Mouse (Mus musculus) heart, embryonic 12.5 days (tissue): ENCODE data around the gene Acer3. TPM values are rescaled to one million over a fixed set of nuclear protein-coding genes. Genes with fewer than 3 reads are reported as not detected.
A peak's percentile ranks its signal among the peaks of the same experiment; 100 is the strongest.

Source experiments
- ATAC-seq: fragments of 200-750 bp; cut with Nextera tagmentation; 2 replicates; pipeline ENCODE4 v1.8.0; 2017; ENCODE audit warnings: moderate TSS enrichment, moderate library complexity; ENCODE audit not compliant: insufficient number of reproducible peaks, low FRiP score
- H3K27ac ChIP-seq: fragments of 300-500 bp; sonication (generic); 2 replicates; pipeline ENCODE4 v1.5.1; 2016; ENCODE audit warnings: mild to moderate bottlenecking, moderate library complexity; ENCODE audit not compliant: poor library complexity, severe bottlenecking
- H3K27me3 ChIP-seq: fragments of 300-500 bp; sonication (generic); replicated peaks from 2 replicates; pipeline ENCODE4 v1.6.1; 2016; ENCODE audit warnings: mild to moderate bottlenecking, moderate library complexity
- H3K36me3 ChIP-seq: fragments of 300-500 bp; sonication (generic); 2 replicates; pipeline ENCODE4 v1.6.1; 2016; ENCODE audit warnings: mild to moderate bottlenecking, moderate library complexity
- H3K4me1 ChIP-seq: fragments of 300-500 bp; sonication (generic); replicated peaks from 2 replicates; pipeline ENCODE4 v1.6.1; 2016; ENCODE audit warnings: mild to moderate bottlenecking
- H3K4me2 ChIP-seq: fragments of 300-500 bp; sonication (generic); 2 replicates; pipeline ENCODE4 v1.6.1; 2016; ENCODE audit warnings: mild to moderate bottlenecking, moderate library complexity
- H3K4me3 ChIP-seq: fragments of 300-500 bp; sonication (generic); 2 replicates; pipeline ENCODE4 v1.5.1; 2016; ENCODE audit warnings: mild to moderate bottlenecking
- H3K9ac ChIP-seq: fragments of 300-500 bp; sonication (generic); 2 replicates; pipeline ENCODE4 v1.6.1; 2016; ENCODE audit warnings: mild to moderate bottlenecking, moderate library complexity
- H3K9me3 ChIP-seq: fragments of 300-500 bp; sonication (generic); replicated peaks from 2 replicates; pipeline ENCODE4 v1.6.1; 2016; ENCODE audit warnings: mild to moderate bottlenecking, moderate library complexity
- WGBS: fragments of 180-500 bp; shearing (Covaris S2); methylation state at CpG from one replicate; pipeline ENCODE4 v1.1.7; 2016; 5-methylcytosine and 5-hydroxymethylcytosine counted together
- polyA plus RNA-seq: library from polyadenylated mRNA; unstranded; fragments of >200 nt; fragmentation: Nextera tagmentation; extraction: Ambion mirVana; gene quantifications from 2 replicates; pipeline ENCODE4 v1.2.1, GENCODE M21; 2016

Acer3 gene
- polyA plus RNA-seq, 1 experiment from 2014 or later: 22.9 TPM

DNA sequence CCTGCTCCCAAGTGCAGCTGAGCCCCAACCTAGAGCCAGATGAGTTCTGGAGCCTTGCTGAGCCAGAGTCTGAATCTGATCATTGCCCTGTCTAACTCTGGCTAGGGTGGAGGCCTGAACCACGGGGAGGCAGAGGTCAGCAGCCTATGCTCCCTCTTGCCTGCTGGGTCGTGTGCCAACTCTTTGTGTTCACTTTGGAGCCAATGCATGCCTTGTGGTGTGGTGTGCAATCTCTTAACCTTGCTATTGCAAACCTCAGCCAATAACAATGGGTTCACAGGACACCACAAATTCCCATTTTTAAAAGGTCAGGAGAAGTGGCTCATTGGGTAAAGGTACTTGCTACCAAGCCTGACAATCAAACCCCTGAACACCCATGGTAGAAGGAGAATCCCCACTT is 4.4 kb downstream of the Acer3 start:
- Histone ChIP-seq H3K9ac (no peak overlapping the region), H3K4me1 (no peaks in the 10 kb centered on the region), H3K4me2 (no peak overlapping the region), H3K27ac (no peak overlapping the region), H3K9me3 (no peaks in the 10 kb centered on the region), H3K4me3 (no peak overlapping the region), H3K27me3 (no peaks in the 10 kb centered on the region), H3K36me3 (no peaks in the 10 kb centered on the region)
- no peak for ATAC-seq
- 58% methylated on average over 2 of the region's 2 CpGs for WGBS

DNA sequence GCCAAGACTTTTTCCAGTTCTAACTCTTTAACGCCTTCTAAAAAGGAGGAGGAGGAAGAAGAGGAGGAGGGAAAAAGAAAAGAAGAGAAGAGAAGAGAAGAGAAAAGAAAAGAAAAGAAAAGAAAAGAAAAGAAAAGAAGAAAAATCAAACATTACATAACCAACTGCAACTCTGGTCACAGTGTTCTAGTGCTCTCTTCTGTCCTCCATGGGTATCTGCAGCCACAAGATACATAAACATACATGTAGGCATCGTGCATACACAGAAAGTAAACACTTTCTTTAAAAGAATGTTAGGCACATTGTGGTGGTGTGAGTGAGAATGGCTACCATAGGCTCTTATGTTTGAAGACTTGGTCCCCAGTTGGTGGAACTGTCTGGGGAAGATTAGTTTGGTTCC is 5.9 kb downstream of the Acer3 start:
- H3K27me3 ChIP-seq: no peaks in the 10 kb centered on the region
- no peak for ATAC-seq
- H3K9ac ChIP-seq: no peak overlapping the region
- H3K4me2 ChIP-seq: no peak overlapping the region
- H3K27ac ChIP-seq: no peak overlapping the region
- no peak overlapping the region for H3K4me3 ChIP-seq
- H3K36me3 ChIP-seq: no peaks in the 10 kb centered on the region
- H3K4me1 ChIP-seq: no peaks in the 10 kb centered on the region
- no peaks in the 10 kb centered on the region for H3K9me3 ChIP-seq
- 73% methylated on average over 2 of the region's 2 CpGs for WGBS

DNA sequence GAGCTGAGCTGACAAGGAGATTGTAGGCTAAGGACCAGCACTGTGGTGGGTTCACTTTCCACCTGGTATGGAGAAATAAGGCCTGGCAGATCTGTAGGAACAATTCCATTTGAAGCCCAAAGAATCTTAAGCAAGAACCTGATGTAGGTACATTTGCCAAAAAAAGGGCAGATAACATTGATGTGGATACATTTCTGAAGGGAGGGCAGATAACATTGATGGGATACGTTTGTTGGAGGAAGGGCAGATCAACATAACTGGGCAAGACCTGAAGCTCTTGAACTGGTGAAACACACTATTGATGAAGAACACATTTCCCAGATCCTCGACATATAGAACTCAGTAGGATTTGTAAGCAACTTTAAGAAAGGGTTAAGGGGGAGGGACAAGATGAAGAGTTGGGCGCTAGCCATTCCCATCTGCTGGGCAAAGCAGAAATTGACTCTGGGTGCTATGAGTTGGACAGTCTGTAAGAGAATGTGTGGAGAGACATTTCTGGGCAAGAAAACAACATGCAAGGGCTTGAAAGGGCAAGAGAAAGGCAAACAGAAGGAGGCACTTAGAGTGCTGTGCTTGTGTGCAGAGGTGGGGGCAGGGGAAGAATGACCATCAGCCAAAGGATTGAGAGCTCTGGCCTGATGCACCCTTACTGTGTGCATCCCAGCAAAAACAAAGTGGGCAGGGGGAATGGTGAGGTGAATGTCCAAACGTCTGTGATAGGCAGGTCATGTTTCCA is 8.7 kb downstream of the Acer3 start:
- no peak for ATAC-seq
- Histone ChIP-seq H3K9me3 (no peaks in the 10 kb centered on the region), H3K4me2 (no peak overlapping the region)

DNA sequence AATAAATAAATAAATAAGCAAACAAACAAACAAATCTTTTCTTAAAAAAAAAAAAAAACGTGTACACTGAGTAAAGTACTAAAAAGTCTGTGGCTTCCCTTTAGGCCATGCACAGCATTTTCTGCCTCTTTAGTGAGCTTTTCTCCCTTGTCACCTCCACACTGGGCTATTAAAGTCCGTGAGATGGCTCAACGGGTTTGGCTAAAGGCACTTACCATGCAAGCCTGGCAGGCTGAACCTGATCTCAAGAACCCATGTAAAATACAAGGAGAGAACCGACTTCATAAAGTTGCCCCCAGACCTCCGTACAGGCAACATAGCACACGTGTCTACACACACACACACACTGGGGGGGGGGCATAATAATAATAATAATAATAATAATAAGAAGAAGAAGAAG is 10.7 kb downstream of the Acer3 start:
- Histone ChIP-seq H3K4me1 (peaks cover 11% of the 10 kb centered on the region; the same call in 1 of the 2 replicates), H3K4me2 (no peak overlapping the region), H3K27me3 (no peaks in the 10 kb centered on the region), H3K9ac (no peak overlapping the region), H3K9me3 (no peaks in the 10 kb centered on the region), H3K4me3 (no peak overlapping the region), H3K36me3 (no peaks in the 10 kb centered on the region), H3K27ac (no peak overlapping the region)
- WGBS: 61% methylated on average over 6 of the region's 6 CpGs
- no peak for ATAC-seq

More for the DNA sequence above, 8.7 kb downstream of the Acer3 start:
- H3K4me1 ChIP-seq: peaks cover 11% of the 10 kb centered on the region; the same call in 1 of the 2 replicates
- H3K27me3 ChIP-seq: no peaks in the 10 kb centered on the region
- H3K27ac ChIP-seq: no peak overlapping the region
- no peak overlapping the region for H3K4me3 ChIP-seq
- no peaks in the 10 kb centered on the region for H3K36me3 ChIP-seq
- H3K9ac ChIP-seq: no peak overlapping the region
- WGBS: 53% methylated on average over 4 of the region's 4 CpGs

DNA sequence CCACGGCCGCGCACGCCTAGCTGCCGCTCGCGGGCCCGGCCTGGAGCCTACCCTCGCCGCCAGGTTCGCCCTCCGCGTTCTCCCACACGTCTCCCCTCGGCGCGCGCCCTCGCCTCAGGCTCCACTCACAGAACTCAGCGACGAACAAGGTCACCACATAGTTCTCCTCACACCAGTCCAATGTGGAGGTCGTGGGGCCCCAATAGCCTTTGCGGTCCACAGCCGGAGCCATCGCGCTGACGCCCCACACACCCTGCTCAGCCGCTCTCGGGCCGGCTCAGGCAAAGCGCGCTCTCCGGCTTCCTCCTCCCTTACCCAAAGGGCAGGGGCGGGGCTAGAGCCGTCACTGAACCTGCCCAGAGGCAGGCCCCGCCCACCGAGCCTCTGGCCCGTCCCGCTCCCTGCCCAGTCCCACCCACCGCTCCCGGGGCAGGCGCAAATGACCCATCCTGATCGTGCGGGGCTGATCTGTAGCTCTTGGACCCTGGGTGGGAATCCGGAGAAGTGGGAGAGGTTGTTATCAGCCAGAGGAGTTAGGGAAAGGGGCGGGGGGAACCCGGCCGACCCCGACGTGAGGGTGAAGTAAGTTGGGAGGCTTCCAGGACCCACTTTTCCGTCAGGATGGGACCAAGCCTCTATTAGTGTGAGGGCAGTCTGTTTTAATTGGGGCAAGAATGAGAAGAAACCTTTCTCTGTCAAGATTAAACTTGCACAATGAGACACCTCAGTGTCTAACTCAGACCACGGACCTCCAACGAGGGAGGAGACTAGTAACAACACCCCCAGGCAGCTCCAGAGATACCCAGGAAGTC is 11.6 kb downstream of the Acer3 start:
- WGBS: under 1% methylated on average over 53 of the region's 53 CpGs
- Histone ChIP-seq H3K9ac (peak overlapping the region; percentile 77), H3K36me3 (no peaks in the 10 kb centered on the region), H3K27ac (peak overlapping the region; percentile 52), H3K9me3 (no peaks in the 10 kb centered on the region), H3K4me3 (peak overlapping the region; percentile 60), H3K4me2 (peak overlapping the region; percentile 75), H3K4me1 (peaks cover 11% of the 10 kb centered on the region; the same call in 1 of the 2 replicates), H3K27me3 (no peaks in the 10 kb centered on the region)
- peak; percentile 100 for ATAC-seq

DNA sequence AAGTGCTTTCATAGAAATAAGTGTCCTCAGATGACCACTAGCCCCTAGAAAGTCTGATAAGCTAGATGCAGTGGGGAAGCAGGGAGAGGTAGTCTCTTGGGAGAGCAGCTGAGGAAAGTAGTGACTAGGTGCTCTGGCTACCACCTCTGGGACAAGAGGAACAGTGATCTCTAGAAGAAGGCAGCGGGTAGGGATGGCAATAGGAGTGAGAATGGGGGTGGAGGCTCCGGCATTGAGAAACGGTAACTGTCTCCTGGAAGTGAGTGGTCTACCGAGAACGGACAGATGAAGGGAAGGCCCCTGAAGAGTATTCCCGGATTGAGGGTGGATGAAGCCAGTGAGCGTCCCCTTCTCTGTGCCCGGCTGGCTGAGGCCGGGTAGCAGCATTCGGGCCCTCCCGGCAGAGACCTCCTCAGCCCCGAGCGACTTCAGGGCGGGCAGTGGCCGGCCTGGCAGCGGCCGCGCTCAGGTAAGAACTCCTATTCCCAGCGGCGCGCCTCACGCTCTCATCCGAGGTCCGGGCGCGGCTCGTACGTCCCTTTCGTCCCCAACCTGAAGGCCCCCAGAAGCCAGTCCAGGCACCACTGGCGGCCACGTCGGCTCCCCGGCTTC is 12.3 kb downstream of the Acer3 start:
- H3K4me3 ChIP-seq: peak overlapping the region; percentile 60
- H3K4me1 ChIP-seq: peaks cover 11% of the 10 kb centered on the region; the same call in 1 of the 2 replicates
- H3K9ac ChIP-seq: peak overlapping the region; percentile 77
- no peaks in the 10 kb centered on the region for H3K36me3 ChIP-seq
- WGBS: 0% methylated on average over 33 of the region's 33 CpGs
- peak overlapping the region; percentile 52 for H3K27ac ChIP-seq
- ATAC-seq: peak; percentile 72
- H3K27me3 ChIP-seq: no peaks in the 10 kb centered on the region
- peak overlapping the region; percentile 75 for H3K4me2 ChIP-seq
- no peaks in the 10 kb centered on the region for H3K9me3 ChIP-seq

DNA sequence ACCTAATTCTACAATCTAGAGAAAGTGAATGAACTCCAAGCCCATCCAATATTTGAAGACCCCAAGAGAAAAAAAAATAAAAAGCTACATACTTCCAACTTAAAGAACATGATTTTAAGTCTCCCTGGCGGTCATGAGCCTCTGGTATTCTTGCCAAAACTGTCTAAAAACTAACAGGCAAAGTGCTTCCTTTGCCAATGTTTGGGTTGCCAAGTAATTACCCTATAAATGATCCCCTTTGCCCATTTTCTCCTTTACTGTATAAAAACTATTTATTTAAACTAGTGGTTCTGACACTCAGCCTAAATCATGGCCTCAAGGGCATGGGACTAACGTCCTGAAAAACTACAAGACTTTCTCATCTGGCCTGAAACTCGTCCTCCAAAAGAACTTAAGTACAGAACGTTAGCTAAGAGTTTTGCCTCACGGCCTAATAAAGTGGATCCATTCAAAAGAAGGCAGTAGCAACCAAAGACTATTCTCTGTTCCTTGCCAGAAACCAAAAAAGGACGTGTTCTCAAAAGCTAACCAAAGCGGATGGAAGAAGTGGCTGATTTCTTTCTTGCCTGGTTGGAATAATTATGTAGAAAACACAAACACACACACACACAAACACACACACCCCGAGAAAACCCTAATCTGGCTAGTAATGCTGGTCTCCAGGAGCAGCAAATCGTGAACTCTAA is 12.9 kb downstream of the Acer3 start:
- H3K36me3 ChIP-seq: no peaks in the 10 kb centered on the region
- peaks cover 11% of the 10 kb centered on the region; the same call in 1 of the 2 replicates for H3K4me1 ChIP-seq
- H3K27ac ChIP-seq: no peak overlapping the region
- 51% methylated on average over 9 of the region's 9 CpGs for WGBS
- H3K4me3 ChIP-seq: peak overlapping the region; percentile 60
- H3K9ac ChIP-seq: peak overlapping the region; percentile 77
- ATAC-seq: no peak
- H3K27me3 ChIP-seq: no peaks in the 10 kb centered on the region
- H3K4me2 ChIP-seq: peak overlapping the region; percentile 75
- no peaks in the 10 kb centered on the region for H3K9me3 ChIP-seq

DNA sequence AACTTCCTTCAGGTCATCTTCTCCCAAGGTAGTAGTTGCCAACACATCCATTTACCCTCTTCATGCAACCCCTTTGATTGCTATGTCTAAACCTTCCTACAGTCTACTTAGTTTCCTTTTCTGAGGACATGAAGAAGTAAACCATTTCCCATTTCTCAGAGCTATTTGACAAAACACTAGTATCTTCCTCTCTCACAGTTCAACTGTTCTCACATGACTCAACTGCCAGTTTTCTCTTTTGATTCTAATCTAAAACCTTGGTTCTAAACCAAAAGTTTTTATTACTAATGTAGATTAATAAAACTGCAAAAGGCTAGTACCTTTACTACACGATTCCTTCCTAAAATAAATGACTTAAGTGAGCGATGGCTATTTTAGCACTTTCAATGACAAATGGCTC is 13.6 kb downstream of the Acer3 start:
- H3K36me3 ChIP-seq: no peaks in the 10 kb centered on the region
- H3K4me1 ChIP-seq: peaks cover 11% of the 10 kb centered on the region; the same call in 1 of the 2 replicates
- H3K9ac ChIP-seq: no peak overlapping the region
- WGBS: 90% methylated on average over 2 of the region's 2 CpGs
- H3K4me2 ChIP-seq: no peak overlapping the region
- no peaks in the 10 kb centered on the region for H3K27me3 ChIP-seq
- no peak overlapping the region for H3K27ac ChIP-seq
- ATAC-seq: no peak
- H3K4me3 ChIP-seq: no peak overlapping the region
- no peaks in the 10 kb centered on the region for H3K9me3 ChIP-seq

DNA sequence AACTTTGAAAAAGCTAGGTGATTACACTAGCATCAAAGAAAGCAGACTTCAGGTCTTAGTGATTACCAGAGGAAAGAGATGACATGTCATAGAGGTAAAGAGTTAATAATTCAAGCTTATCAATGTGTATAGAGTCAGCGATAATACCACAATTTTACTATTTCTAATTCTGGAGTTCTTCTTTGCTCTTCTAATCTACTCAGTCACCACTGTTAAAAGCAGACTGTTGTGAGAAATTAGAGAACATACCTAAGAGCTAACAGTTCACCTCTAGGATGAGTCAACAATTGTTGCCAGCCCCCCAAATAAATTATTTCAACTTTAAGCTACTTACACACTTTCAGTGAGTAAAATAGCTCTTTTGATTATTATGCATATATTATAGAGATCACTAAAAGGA is 28.1 kb downstream of the Acer3 start:
- H3K9ac ChIP-seq: no peak overlapping the region
- no peaks in the 10 kb centered on the region for H3K4me1 ChIP-seq
- no peak overlapping the region for H3K27ac ChIP-seq
- H3K27me3 ChIP-seq: no peaks in the 10 kb centered on the region
- WGBS: 83% methylated on average over 1 of the region's 1 CpGs
- H3K4me2 ChIP-seq: no peak overlapping the region
- H3K9me3 ChIP-seq: no peaks in the 10 kb centered on the region
- H3K4me3 ChIP-seq: no peak overlapping the region
- no peak for ATAC-seq
- no peaks in the 10 kb centered on the region for H3K36me3 ChIP-seq

DNA sequence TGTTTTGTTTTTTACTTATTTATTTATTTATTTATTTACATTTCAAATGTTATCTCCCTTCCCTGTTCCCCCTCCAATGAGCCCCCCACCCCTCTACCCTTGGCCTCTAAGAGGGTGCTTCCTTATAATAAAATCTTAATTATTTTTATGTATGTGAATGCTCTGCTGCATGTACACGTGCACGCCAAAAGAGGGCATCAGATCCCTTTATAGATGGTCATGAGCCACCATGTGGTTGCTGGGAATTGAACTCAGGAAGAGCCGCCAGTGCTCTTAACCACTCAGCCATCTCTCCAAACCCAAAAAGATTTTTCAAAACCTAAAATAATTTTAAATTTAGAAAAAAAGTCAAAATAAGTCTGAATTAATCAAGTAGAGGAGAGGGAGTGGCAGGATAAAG is 31.4 kb downstream of the Acer3 start:
- 36% methylated on average over 3 of the region's 3 CpGs for WGBS
- H3K4me1 ChIP-seq: no peaks in the 10 kb centered on the region
- no peak overlapping the region for H3K9ac ChIP-seq
- no peak overlapping the region for H3K4me2 ChIP-seq
- H3K4me3 ChIP-seq: no peak overlapping the region
- H3K27ac ChIP-seq: no peak overlapping the region
- no peaks in the 10 kb centered on the region for H3K9me3 ChIP-seq
- no peaks in the 10 kb centered on the region for H3K27me3 ChIP-seq
- H3K36me3 ChIP-seq: no peaks in the 10 kb centered on the region
- ATAC-seq: no peak

DNA sequence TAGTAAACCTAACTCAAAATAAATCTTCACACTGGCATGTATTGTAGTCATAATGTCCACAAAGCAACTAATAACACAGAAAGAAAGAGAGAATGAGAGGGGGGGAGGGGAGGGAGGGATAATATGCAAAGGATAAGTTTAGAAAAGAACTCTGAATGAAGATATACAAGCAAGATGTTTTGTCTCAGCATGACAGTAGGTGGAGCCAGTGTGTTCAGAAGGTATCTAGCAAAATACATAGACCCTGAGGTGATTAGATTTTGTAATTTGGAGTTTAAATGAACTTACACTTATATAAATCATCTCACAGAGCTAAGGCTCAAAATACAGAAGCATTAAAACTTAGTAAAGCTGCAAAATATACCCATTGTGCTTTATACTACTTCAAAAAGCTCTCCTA is 44.7 kb downstream of the Acer3 start:
- Histone ChIP-seq H3K4me1 (no peaks in the 10 kb centered on the region), H3K36me3 (no peaks in the 10 kb centered on the region), H3K4me2 (no peak overlapping the region), H3K27ac (no peak overlapping the region), H3K4me3 (no peak overlapping the region), H3K9me3 (no peaks in the 10 kb centered on the region), H3K9ac (no peak overlapping the region), H3K27me3 (no peaks in the 10 kb centered on the region)
- ATAC-seq: no peak
